ENCODE assay signal across 11 mouse cellular contexts in genomic region chr8:122660022-122660421, GRCm38 (mm10). TPM values are rescaled to one million over a fixed set of nuclear protein-coding genes. Genes with fewer than 3 reads are reported as not detected.
DNase-seq lines count a peak whose midpoint lies in the region; TF ChIP-seq lines count a peak whose summit lies in the region.
"Had no signal": no experiment of that assay in that cellular context is flagged by ENCODE, and none has a peak within 500 bp of the region (broad histone marks: within the 10 kb centered on the region; RNA-seq: fewer than 3 reads in every experiment).

No protein-coding gene starts in this region.

- peak; percentile 80 for TF ChIP-seq CTCF in heart, adult 2 months (IDR thresholded peaks at IDR 0.05)
- TF ChIP-seq CTCF in spleen, adult 2 months (IDR thresholded peaks at IDR 0.05; ENCODE audit: extremely low read depth, insufficient read depth, insufficient read length, insufficient replicate concordance) = peak; percentile 69; the same call in 1 of the 2 replicates
- TF ChIP-seq CTCF in brain, embryonic 14.5 days (IDR thresholded peaks at IDR 0.05; ENCODE audit: borderline replicate concordance, extremely low read depth, insufficient read depth, insufficient read length) = peak; percentile 59
- peak; percentile 45; the same call in 1 of the 2 replicates for TF ChIP-seq CTCF in olfactory bulb, adult 2 months (IDR thresholded peaks at IDR 0.05; ENCODE audit: insufficient read depth, low read depth, low read length)

- peak in 1 of 2 experiments; percentile 58 for DNase-seq in heart, adult 2 months
- no peak for DNase-seq in heart, adult 8-10 months (ENCODE audit: low spot score)
- no peak for DNase-seq in spleen, adult 2 months (ENCODE audit: low read depth in 1 of 2, low spot score in 2 of 2)
- no peak for DNase-seq in spleen, adult 12 weeks (ENCODE audit: low spot score)
- DNase-seq in brain, embryonic 14.5 days (ENCODE audit: low read depth) = no peak
- DNase-seq in left cerebral cortex, postnatal 14 days (ENCODE audit: low spot score in 2 of 2) = no peak
- no peak for DNase-seq in kidney, postnatal 14 days

- intact Hi-C loops in heart, adult 2 months (cut with DNase I) = loop anchor here (2.0 kb wide), 1 partner anchor 17 kb away; no protein-coding TSS in a partner anchor
- intact Hi-C loops in left cerebral cortex, postnatal 14 days (cut with DNase I) = no loop called here

- H3K79me2 ChIP-seq in heart, adult 2 months (replicated peaks; ENCODE audit: control insufficient read depth, insufficient read depth, low read length) = peaks cover 6% of the 10 kb centered on the region

- H3K4me3 ChIP-seq in heart, adult 2 months = no peak overlapping the region
- no peak overlapping the region for H3K4me3 ChIP-seq in spleen, adult 2 months (ENCODE audit: extremely low read depth, insufficient read depth, insufficient read length)
- no peak overlapping the region for H3K4me3 ChIP-seq in olfactory bulb, adult 2 months (ENCODE audit: insufficient read depth, low read depth, low read length)

- 83% methylated on average over 2 of the region's 2 CpGs for WGBS in heart, adult 2 months
- 69% methylated on average over 2 of the region's 2 CpGs for WGBS in spleen, adult 2 months
- WGBS in olfactory bulb, adult 2 months = 77% methylated on average over 2 of the region's 2 CpGs

- H3K36me3 ChIP-seq in heart, adult 2 months (ENCODE audit: control insufficient read depth, insufficient read depth, low read length) = no peaks in the 10 kb centered on the region
- no peaks in the 10 kb centered on the region for H3K36me3 ChIP-seq in spleen, adult 2 months (ENCODE audit: control insufficient read depth, insufficient read depth, low read length)

- H3K27me3 ChIP-seq in heart, adult 2 months (ENCODE audit: control insufficient read depth, insufficient read depth, low read length) = no peaks in the 10 kb centered on the region
- H3K27me3 ChIP-seq in spleen, adult 2 months (ENCODE audit: control insufficient read depth, insufficient read depth, low read length) = no peaks in the 10 kb centered on the region
- H3K27me3 ChIP-seq: megakaryocyte, embryonic 14.5 days had no signal

- TF ChIP-seq POLR2A in heart, adult 2 months (IDR thresholded peaks at IDR 0.05; ENCODE audit: insufficient read depth, low read depth, low read length) = no peak
- TF ChIP-seq POLR2A in spleen, adult 2 months (IDR thresholded peaks at IDR 0.05; ENCODE audit: low read depth, low read length) = no peak
- no peak for TF ChIP-seq POLR2A in brain, embryonic 14.5 days (IDR thresholded peaks at IDR 0.05; ENCODE audit: borderline replicate concordance, extremely low read depth, insufficient read depth, insufficient read length, poor library complexity, severe bottlenecking)
- no peak for TF ChIP-seq POLR2A in olfactory bulb, adult 2 months (IDR thresholded peaks at IDR 0.05; ENCODE audit: insufficient read depth, low read depth, low read length)

- H3K27ac ChIP-seq in heart, adult 2 months = no peak overlapping the region; the same call in 1 of the 2 replicates
- H3K27ac ChIP-seq in spleen, adult 2 months (ENCODE audit: insufficient read depth, low read length) = no peak overlapping the region
- H3K27ac ChIP-seq in olfactory bulb, adult 2 months (ENCODE audit: insufficient read depth, low read depth, low read length) = no peak overlapping the region

- TF ChIP-seq EP300 in heart, adult 2 months (IDR thresholded peaks at IDR 0.05; ENCODE audit: insufficient read depth, low read depth, low read length) = no peak

- peaks cover 68% of the 10 kb centered on the region for H3K4me1 ChIP-seq in heart, adult 2 months (ENCODE audit: control insufficient read depth, insufficient read depth, low read length)
- H3K4me1 ChIP-seq in spleen, adult 2 months (ENCODE audit: control insufficient read depth, insufficient read depth, insufficient read length) = peaks cover 8% of the 10 kb centered on the region; the same call in 1 of the 2 replicates
- peaks cover 29% of the 10 kb centered on the region for H3K4me1 ChIP-seq in olfactory bulb, adult 2 months (ENCODE audit: control insufficient read depth, insufficient read depth, low read length)

- no peak overlapping the region for H3K9ac ChIP-seq in heart, adult 2 months (ENCODE audit: low read depth, low read length)

RNA-seq across cellular contexts. Expression of gene Pabpn1l, which starts 37.5 kb away (rescaled TPM):
- under 1 TPM in 1 of 2 experiments, not detected in 1; 0.52 TPM for total RNA-seq in heart, adult 2 months (2021)
- 0.10 TPM in 1 of 2 replicates, not detected in the other for polyA plus RNA-seq in heart, adult 2 months (2012; rRNA removed)
- total RNA-seq in heart, adult 8-10 months (2022) = under 1 TPM in 2 of 4 experiments, not detected in 2; 0.24 to 0.57 TPM
- polyA plus RNA-seq in spleen, adult 2 months (2012; rRNA removed) = 0.13 TPM in 1 of 2 replicates, not detected in the other
- 0.07 TPM in 1 of 2 replicates, not detected in the other for polyA plus RNA-seq in brain, embryonic 14.5 days (2012; rRNA removed)
- not detected in 2 replicates for polyA plus RNA-seq in olfactory bulb, adult 2 months (2012; ENCODE audit: insufficient read depth, insufficient read length, low replicate concordance, missing spikeins)
- not detected for total RNA-seq in left cerebral cortex, postnatal 14 days (2021)
- total RNA-seq: left cerebral cortex, adult 8-10 months had no signal
- polyA plus RNA-seq: neural tube, embryonic 14.5 days had no signal

RNA-seq across cellular contexts. Expression of gene Cbfa2t3, which starts 38.9 kb away (rescaled TPM):
- 10 to 100 TPM; 21.8 to 22.3 TPM for total RNA-seq in heart, adult 2 months (2021)
- polyA plus RNA-seq in heart, adult 2 months (2012; rRNA removed) = 10.2 and 10.9 TPM in 2 replicates
- 10 to 100 TPM; 15.1 to 22.1 (median 18.2) TPM for total RNA-seq in heart, adult 8-10 months (2022)
- polyA plus RNA-seq in spleen, adult 2 months (2012; rRNA removed) = 38.3 and 40.2 TPM in 2 replicates
- 9.5 and 30.2 TPM in 2 replicates for polyA plus RNA-seq in brain, embryonic 14.5 days (2012; rRNA removed)
- not detected in 2 replicates for polyA plus RNA-seq in olfactory bulb, adult 2 months (2012; ENCODE audit: insufficient read depth, insufficient read length, low replicate concordance, missing spikeins)
- total RNA-seq in left cerebral cortex, postnatal 14 days (2021) = 10 to 100 TPM; 27.2 to 29.7 TPM

RNA-seq across cellular contexts. Expression of gene Trappc2l, which starts 48.6 kb away (rescaled TPM):
- total RNA-seq in heart, adult 2 months (2021) = 10 to 100 TPM; 58.6 to 65.4 TPM
- 161 and 207 TPM in 2 replicates for polyA plus RNA-seq in heart, adult 2 months (2012; rRNA removed)
- 10 to 100 TPM; 62.8 to 66.2 (median 63.3) TPM for total RNA-seq in heart, adult 8-10 months (2022)
- 101 and 133 TPM in 2 replicates for polyA plus RNA-seq in spleen, adult 2 months (2012; rRNA removed)
- 132 and 142 TPM in 2 replicates for polyA plus RNA-seq in brain, embryonic 14.5 days (2012; rRNA removed)
- polyA plus RNA-seq in olfactory bulb, adult 2 months (2012; ENCODE audit: insufficient read depth, insufficient read length, low replicate concordance, missing spikeins) = not detected in 2 replicates
- 10 to 100 TPM; 84.2 to 85.9 TPM for total RNA-seq in left cerebral cortex, postnatal 14 days (2021)

RNA-seq across cellular contexts. Expression of gene Galns, which starts 48.8 kb away (rescaled TPM):
- 1 to 10 TPM; 3.1 to 3.2 TPM for total RNA-seq in heart, adult 2 months (2021)
- polyA plus RNA-seq in heart, adult 2 months (2012; rRNA removed) = 4.9 and 5.0 TPM in 2 replicates
- total RNA-seq in heart, adult 8-10 months (2022) = 1 to 10 TPM; 3.5 to 5.2 (median 4.4) TPM
- polyA plus RNA-seq in spleen, adult 2 months (2012; rRNA removed) = 13.1 and 16.4 TPM in 2 replicates
- 5.9 and 8.2 TPM in 2 replicates for polyA plus RNA-seq in brain, embryonic 14.5 days (2012; rRNA removed)
- not detected in 2 replicates for polyA plus RNA-seq in olfactory bulb, adult 2 months (2012; ENCODE audit: insufficient read depth, insufficient read length, low replicate concordance, missing spikeins)
- 10 to 100 TPM in 1 of 2 experiments, 1 to 10 TPM in 1; 9.7 to 10.3 TPM for total RNA-seq in left cerebral cortex, postnatal 14 days (2021)
